Mouse (Mus musculus) forebrain, postnatal 0 days (tissue): ENCODE measurements around the gene Scn3b. TPM values are rescaled to one million over a fixed set of nuclear protein-coding genes. Genes with fewer than 3 reads are reported as not detected.

Source experiments
- ATAC-seq: fragments of 200-750 bp; cut with Nextera tagmentation; 2 replicates; pipeline ENCODE4 v1.8.0; 2017; ENCODE audit warnings: mild to moderate bottlenecking, moderate library complexity
- DNase-seq: peaks from one replicate; pipeline ENCODE4 v3.0.0-alpha.2; 2015
- H3K27ac ChIP-seq: fragments of 300-500 bp; sonication (generic); 2 replicates; pipeline ENCODE4 v1.5.1; 2014; ENCODE audit warnings: low read depth, mild to moderate bottlenecking, antibody characterized with exemption, low read length, moderate library complexity, mixed read lengths
- H3K27me3 ChIP-seq: fragments of 300-500 bp; sonication (generic); 2 replicates; pipeline ENCODE4 v1.6.1; 2014; ENCODE audit warnings: mild to moderate bottlenecking, low read length, mixed read lengths; ENCODE audit not compliant: insufficient read depth
- H3K36me3 ChIP-seq: fragments of 300-500 bp; sonication (generic); 2 replicates; pipeline ENCODE4 v1.6.1; 2014; ENCODE audit warnings: mild to moderate bottlenecking, moderate library complexity; ENCODE audit not compliant: insufficient read depth
- H3K4me1 ChIP-seq: fragments of 300-500 bp; sonication (generic); 2 replicates; pipeline ENCODE4 v1.6.1; 2014; ENCODE audit warnings: antibody characterized with exemption; ENCODE audit not compliant: insufficient read depth
- H3K4me2 ChIP-seq: fragments of 300-500 bp; sonication (generic); 2 replicates; pipeline ENCODE4 v1.6.1; 2014; ENCODE audit warnings: low read depth, mild to moderate bottlenecking, moderate library complexity
- H3K4me3 ChIP-seq: fragments of 300-500 bp; sonication (generic); 2 replicates; pipeline ENCODE4 v1.5.1; 2014; ENCODE audit warnings: low read depth, low read length, mixed read lengths
- H3K9ac ChIP-seq: fragments of 300-500 bp; sonication (generic); 2 replicates; pipeline ENCODE4 v1.6.1; 2014; ENCODE audit warnings: mild to moderate bottlenecking
- H3K9me3 ChIP-seq: fragments of 300-500 bp; sonication (generic); 2 replicates; pipeline ENCODE4 v1.6.1; 2016; ENCODE audit warnings: low read length
- CTCF ChIP-seq: sonication (generic); IDR thresholded peaks from 2 replicates; pipeline ENCODE4 v1.5.1; 2016; ENCODE audit warnings: antibody characterized with exemption, control low read depth, low read depth
- WGBS: fragments of 180-500 bp; shearing (Covaris S2); extraction: QIAGEN DNeasy Blood & Tissue Kit; methylation state at CpG from one replicate; pipeline ENCODE4 v1.1.7; 2014; 5-methylcytosine and 5-hydroxymethylcytosine counted together
- polyA plus RNA-seq: library from polyadenylated mRNA; unstranded; fragments of >200 nt; fragmentation: Nextera tagmentation; extraction: Ambion mirVana; gene quantifications from 2 replicates; pipeline ENCODE4 v1.2.1, GENCODE M21; 2015
- total RNA-seq: library from RNA; depleted of rRNA; stranded (reverse); fragments of >200 nt; gene quantifications from 2 replicates; pipeline ENCODE4 v1.2.3, GENCODE M21; 2014

Scn3b gene
- total and polyA plus RNA-seq, 2 experiments from 2014 or later, result 133 to 226 TPM

DNA sequence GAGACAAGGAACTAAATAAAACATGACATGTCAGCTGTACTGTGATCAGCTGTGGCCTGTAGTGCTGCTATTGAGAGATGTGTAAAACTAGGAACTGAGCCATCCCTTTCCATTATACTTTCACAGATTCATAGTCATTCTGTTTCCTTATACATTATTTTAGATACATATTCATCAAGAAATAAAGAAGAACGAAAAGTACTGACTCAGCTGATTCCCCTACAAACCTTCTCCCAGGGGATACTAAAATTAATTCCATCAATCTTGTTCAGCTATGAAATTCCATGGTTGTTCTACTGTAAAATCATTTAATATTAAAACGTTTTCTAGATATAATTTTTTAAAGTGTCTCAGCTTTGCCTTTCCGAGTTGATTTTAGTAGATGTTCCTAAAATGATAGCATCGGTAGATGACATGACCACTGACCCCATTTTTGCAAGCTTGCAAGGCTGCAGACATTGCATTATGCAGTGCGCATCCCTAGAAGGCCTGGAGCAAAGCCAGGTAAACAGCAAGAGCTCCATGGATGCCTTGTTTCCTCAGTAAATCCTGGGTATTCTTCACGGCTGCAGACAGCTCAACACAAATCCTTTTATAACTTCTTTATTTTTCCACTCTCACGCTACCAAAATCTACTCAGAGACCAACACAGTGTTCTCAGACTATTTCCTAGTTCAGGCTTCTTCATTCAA, 22.9 kb upstream of the Scn3b start:
- DNase-seq (no peak), ATAC-seq (no peak)
- Histone ChIP-seq H3K36me3 (no peaks in the 10 kb centered on the region), H3K4me1 (peaks cover 7% of the 10 kb centered on the region), H3K4me2 (no peak overlapping the region), H3K9ac (no peak overlapping the region), H3K27ac (no peak overlapping the region), H3K4me3 (no peak overlapping the region), H3K27me3 (no peaks in the 10 kb centered on the region), H3K9me3 (no peaks in the 10 kb centered on the region)
- no peak for TF ChIP-seq CTCF
- WGBS, result 63% methylated on average over 7 of the region's 7 CpGs

DNA sequence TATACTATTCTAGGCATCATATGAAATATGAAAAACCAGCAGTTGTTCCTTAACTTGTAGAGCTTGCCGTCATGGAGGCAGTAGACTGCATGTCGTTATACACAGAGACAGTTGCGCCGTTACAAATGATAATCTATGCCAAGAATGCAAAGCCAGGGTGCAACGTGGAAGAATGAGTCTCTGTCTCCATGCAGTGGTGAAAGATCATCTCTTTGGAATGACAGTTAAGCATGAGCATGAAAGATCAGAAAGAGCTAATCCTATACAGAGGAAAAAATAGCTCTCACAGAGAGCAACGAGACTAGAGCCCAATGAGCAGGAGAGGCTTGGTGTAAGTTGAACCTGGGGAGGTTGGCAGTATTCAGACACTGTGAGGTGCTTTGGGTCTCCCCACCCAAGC, 22.3 kb upstream of the Scn3b start:
- no peak for TF ChIP-seq CTCF
- H3K36me3 ChIP-seq, result no peaks in the 10 kb centered on the region
- no peak overlapping the region for H3K9ac ChIP-seq
- H3K4me1 ChIP-seq, result peaks cover 4% of the 10 kb centered on the region
- H3K4me2 ChIP-seq, result no peak overlapping the region
- no peak overlapping the region for H3K4me3 ChIP-seq
- no peaks in the 10 kb centered on the region for H3K9me3 ChIP-seq
- WGBS, result 53% methylated on average over 6 of the region's 6 CpGs
- ATAC-seq (no peak), DNase-seq (peak; percentile 22)
- no peaks in the 10 kb centered on the region for H3K27me3 ChIP-seq
- no peak overlapping the region for H3K27ac ChIP-seq

DNA sequence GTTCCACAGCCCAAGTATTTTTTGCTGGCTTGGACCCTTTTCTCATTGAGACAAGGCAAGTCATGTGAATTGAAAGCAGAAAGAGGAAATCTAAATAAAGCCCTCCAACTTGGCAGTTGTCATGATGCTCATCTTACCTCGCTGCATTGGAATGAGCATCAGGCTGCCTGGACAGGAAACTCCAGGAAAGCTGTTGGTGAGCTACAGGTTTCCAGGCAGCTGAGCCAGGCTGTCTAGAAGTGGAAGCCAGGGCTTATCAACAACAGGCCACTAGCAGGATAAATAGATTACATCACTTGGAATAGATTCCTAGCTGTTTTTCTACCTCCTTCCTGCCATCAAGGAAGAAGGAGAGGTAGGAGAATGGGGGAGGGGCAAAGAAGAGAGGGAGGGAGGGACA, 19.9 kb upstream of the Scn3b start:
- Histone ChIP-seq H3K4me1 (no peaks in the 10 kb centered on the region), H3K27me3 (no peaks in the 10 kb centered on the region), H3K36me3 (no peaks in the 10 kb centered on the region), H3K9me3 (no peaks in the 10 kb centered on the region), H3K4me3 (no peak overlapping the region), H3K4me2 (no peak overlapping the region), H3K9ac (no peak overlapping the region), H3K27ac (no peak overlapping the region)
- WGBS, result 66% methylated on average over 1 of the region's 1 CpGs
- DNase-seq, result no peak
- no peak for ATAC-seq
- TF ChIP-seq CTCF, result no peak

DNA sequence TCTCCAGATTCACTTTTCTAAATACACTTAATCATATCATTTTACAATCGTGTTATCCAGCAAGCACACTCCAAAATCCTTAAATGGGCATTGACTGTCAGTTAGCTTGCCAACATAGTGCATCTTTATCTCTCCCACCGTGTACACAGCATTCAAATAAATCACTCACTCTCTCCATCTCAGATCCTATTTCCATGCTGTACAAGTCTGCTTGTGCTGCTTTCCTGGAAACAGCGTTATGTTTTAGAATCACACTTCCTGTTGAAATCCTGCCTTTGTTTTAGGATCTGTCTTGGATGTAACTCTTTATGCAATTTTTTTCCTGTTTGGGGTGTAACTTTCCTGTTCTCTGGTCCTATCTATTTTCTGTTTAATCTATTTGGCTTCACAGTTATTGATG, 16.6 kb upstream of the Scn3b start:
- Histone ChIP-seq H3K4me2 (no peak overlapping the region), H3K4me1 (no peaks in the 10 kb centered on the region)
- 51% methylated on average over 3 of the region's 3 CpGs for WGBS

DNA sequence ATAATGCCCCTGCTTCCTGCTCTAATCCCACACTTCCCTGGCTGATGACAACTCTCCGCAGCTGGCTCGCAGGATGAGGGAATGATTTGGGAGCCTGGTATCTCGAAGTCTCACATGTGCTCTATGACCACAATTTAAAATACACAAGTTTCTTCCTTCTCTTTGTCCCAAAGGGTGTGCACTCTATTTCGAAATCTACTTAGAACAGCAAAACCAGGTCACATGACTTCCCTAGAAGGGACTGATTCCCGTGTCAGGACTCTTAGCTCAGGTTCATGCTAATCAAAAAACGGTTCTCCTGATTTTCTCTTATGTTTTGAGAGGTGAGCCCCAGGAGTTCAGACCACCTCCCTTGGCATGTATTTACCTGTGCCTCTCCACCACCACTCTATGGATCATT, 5.1 kb upstream of the Scn3b start:
- H3K27ac ChIP-seq, result no peak overlapping the region
- H3K9me3 ChIP-seq, result no peaks in the 10 kb centered on the region
- no peak for ATAC-seq
- H3K36me3 ChIP-seq, result no peaks in the 10 kb centered on the region
- H3K27me3 ChIP-seq, result no peaks in the 10 kb centered on the region
- 67% methylated on average over 6 of the region's 6 CpGs for WGBS
- DNase-seq, result no peak
- no peak for TF ChIP-seq CTCF
- H3K4me2 ChIP-seq, result no peak overlapping the region
- no peak overlapping the region for H3K9ac ChIP-seq
- no peaks in the 10 kb centered on the region for H3K4me1 ChIP-seq
- H3K4me3 ChIP-seq, result no peak overlapping the region

More for the DNA sequence above, 16.6 kb upstream of the Scn3b start:
- DNase-seq, result no peak
- no peak for TF ChIP-seq CTCF
- no peak for ATAC-seq
- no peak overlapping the region for H3K9ac ChIP-seq
- H3K9me3 ChIP-seq, result no peaks in the 10 kb centered on the region
- no peaks in the 10 kb centered on the region for H3K36me3 ChIP-seq
- H3K4me3 ChIP-seq, result no peak overlapping the region
- no peak overlapping the region for H3K27ac ChIP-seq
- no peaks in the 10 kb centered on the region for H3K27me3 ChIP-seq

DNA sequence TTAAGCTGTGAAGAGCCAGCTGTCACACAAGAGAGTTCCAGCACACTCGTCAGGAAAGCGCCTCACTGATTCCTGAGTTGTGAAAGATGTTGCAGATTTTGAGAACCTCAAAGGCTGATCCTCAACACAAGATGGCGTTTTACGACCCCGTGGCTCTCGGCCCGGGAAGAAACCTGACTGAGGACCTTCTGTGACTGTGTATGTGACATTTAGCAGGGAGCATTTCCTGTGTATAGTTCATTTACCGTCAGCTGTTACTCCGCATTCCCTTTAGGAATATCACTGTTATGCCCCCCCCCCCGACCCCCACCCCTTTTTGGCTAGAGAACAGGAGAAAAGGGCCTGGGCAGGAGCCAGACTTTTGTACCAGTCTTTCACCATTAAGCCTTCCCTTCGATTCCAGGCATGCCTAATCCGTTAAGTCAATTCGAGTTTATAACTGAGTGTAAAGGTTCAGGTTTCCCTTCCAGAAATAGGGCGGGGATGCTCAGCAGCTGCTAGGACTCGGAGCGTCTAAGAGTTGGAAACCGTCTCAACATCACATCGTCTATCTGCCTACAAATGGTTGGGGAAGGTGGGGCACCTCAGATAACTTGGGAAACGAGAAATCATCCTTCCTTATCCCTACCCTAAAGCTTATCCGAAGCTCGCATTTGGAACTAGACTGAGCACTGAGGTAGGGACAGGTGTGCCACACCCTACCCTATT, 823 bp upstream of the Scn3b start:
- WGBS, result 5% methylated on average over 21 of the region's 21 CpGs
- Histone ChIP-seq H3K4me1 (peaks cover 23% of the 10 kb centered on the region), H3K4me2 (peak overlapping the region; percentile 70), H3K9me3 (no peaks in the 10 kb centered on the region), H3K27ac (peak overlapping the region; percentile 79), H3K36me3 (no peaks in the 10 kb centered on the region), H3K27me3 (no peaks in the 10 kb centered on the region), H3K9ac (peak overlapping the region; percentile 68), H3K4me3 (peak overlapping the region; percentile 69)
- peak; percentile 35; the same call in 1 of the 2 replicates for TF ChIP-seq CTCF
- peak; percentile 12 for ATAC-seq
- DNase-seq, result peak; percentile 76

DNA sequence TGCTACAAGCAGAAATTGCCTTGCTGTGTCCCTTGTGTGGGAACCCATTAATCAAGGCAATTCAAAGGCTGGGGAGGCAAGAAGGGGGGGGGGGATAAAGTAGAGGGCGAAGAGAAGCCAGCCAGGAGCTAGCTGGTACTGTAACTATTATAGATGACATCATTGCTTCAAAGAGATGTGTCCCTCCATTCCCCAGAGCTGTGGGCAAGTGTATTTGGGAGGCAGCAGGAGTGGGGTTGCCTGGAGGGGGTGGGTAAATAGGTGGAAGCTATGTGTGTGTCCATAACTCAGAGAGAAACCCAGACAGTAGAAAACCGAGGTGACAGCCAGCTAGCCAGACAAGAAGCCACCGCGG, 292 bp upstream of the Scn3b start:
- DNase-seq, result no peak
- Histone ChIP-seq H3K27ac (peak overlapping the region; percentile 79), H3K4me2 (peak overlapping the region; percentile 70), H3K4me1 (peaks cover 27% of the 10 kb centered on the region), H3K36me3 (no peaks in the 10 kb centered on the region), H3K4me3 (peak overlapping the region; percentile 69), H3K9me3 (no peaks in the 10 kb centered on the region), H3K9ac (peak overlapping the region; percentile 68), H3K27me3 (no peaks in the 10 kb centered on the region)
- WGBS, result 0% methylated on average over 4 of the region's 4 CpGs
- peak; percentile 72 for ATAC-seq
- TF ChIP-seq CTCF, result no peak
